Mouse (Mus musculus) liver, postnatal 0 days (tissue): ENCODE data around the gene Clstn2.

Experiments
- CTCF ChIP-seq: sonication (generic); IDR thresholded peaks from 2 replicates; pipeline ENCODE4 v1.5.1; 2016; ENCODE audit warnings: antibody characterized with exemption, low read depth
- EP300 ChIP-seq: IDR thresholded peaks from 2 replicates; pipeline ENCODE4 v1.6.1; 2016; ENCODE audit warnings: antibody characterized with exemption, low read depth, mild to moderate bottlenecking

GRCm38 (mm10) chr9:97826077-97826947 lies 206.7 kb downstream of the Clstn2 start:
- TF ChIP-seq CTCF (no peak), EP300 (no peak)
